Mouse (Mus musculus): ENCODE measurements around the gene Rgs2.

GRCm38 (mm10) chr1:143980811-143981210, 23.1 kb downstream of the Rgs2 start:
- TF ChIP-seq CTCF (IDR thresholded peaks at IDR 0.05; ENCODE audit: insufficient read depth, low read length) (no peak), POLR2A (IDR thresholded peaks at IDR 0.05; ENCODE audit: borderline replicate concordance, extremely low read depth, low read depth, low read length) (no peak)
